Mouse (Mus musculus) cerebellum, adult 8-10 months (tissue): ENCODE data around the gene Tjap1.

ENCODE experiments used
- DNase-seq: peaks from one replicate; pipeline ENCODE4 v3.0.0; 2022

Gene Tjap1

DNA sequence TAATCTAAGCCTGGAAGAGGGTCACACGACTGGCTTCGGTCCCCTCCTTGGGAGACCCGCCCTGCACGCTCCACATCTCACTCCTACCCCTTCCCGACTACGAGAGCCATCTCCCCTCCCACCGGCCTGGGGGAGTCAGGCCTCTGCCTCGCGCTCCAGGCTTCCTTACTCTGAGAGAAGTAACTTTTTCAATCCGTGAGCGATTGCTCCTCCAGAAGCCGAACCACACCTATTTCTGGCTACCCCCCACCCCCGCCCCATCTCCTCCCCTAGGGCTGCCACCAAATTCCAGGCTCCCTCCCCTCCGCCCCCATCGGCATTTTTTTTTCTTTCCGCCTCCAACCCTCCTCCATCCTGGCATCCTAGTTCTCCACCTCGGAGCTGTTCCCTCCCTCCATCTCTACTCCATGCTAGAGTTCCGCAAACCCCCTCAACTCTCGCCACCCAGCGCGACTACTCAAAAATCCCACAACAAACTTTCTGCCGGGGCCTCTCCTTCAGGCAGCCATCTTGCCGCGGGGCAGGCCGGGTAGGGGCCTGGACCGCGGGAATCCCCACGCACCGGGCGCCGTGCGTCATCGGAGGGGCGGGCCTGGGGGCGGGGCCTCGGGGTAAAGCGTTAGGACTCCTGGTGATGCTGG is at the start of gene Tjap1:
Tjap1 (minus strand) TSS at position 544 of the 641 bp plus-strand sequence.
- peak; percentile 80 for DNase-seq

DNA sequence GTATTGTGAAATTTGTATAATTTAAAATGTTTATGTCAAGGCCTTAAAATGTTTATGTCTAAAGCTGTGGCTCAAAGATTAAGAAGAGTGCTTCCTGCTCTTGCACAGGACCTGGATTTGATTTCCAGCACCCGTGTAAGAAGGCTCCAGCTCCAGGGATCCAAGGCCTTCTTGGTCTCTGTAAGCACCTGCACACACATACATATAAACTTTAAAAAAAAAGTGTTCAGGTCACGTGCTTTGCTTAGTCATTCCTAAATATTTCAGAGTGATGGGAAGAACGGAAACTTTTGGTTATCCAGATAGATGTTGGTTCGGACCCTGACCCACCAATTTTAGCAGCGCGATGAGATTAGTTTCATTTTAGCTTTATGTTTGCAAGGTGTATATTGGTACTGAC is 45.9 kb upstream of the Tjap1 start:
- no peak for DNase-seq

DNA sequence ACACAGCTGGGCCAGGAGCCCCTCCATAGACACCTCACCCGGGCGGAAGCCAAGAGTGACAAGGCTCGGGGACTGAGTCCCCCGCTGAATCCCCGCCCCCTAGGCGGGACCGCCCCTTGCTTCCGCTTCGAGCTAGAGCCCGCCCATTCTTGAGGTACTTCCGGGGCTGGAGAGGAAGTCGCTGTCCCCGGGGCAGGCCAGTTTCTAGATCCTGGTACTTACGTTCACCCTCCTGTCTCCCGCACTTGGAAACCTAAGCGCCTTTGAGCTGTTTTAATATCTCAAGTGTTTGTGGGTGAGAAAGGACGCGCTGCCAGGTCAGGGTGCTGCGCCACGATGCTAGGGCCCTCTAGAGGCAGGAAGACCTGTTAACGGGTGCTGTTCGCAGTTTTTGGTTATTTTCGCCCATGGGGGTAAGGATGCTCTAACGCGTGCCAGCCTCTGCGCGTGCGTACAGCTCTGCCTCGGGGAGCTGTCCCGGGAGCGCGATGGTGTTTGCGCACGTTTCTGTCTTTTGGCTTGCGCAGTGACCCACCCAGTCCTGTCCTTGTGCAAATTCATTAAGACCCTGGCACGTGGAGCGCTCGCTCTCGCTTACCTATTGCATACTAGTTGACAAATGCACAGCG is 45.2 kb upstream of the Tjap1 start, which contains the start of gene Abcc10:
Abcc10 (minus strand) TSS at position 447 of the 629 bp plus-strand sequence.
- peak; percentile 95 for DNase-seq

DNA sequence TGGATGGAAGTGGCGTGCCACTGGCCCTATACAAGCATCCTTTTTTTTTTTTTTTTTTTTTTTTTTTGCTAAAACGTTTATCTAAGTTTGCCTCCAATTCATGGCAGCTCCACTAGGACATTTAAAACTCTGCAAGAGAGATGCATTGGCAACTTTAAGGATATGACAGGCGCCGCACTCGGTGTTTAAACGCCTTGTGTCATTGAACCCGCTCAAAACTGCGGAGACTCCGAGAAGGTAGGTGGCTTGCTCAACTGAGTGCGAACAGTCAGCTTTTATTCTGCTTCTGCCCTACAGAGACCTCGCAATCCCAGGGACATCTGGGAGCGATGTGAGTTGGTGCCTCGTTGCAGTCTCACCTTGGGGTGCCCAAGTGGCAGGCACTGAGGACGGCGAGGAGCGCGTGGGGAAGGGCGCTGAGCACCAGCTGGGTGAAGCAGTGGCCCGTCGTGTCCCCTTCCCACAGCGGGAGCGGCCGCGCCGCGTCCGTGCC is 44.6 kb upstream of the Tjap1 start:
- no peak for DNase-seq

DNA sequence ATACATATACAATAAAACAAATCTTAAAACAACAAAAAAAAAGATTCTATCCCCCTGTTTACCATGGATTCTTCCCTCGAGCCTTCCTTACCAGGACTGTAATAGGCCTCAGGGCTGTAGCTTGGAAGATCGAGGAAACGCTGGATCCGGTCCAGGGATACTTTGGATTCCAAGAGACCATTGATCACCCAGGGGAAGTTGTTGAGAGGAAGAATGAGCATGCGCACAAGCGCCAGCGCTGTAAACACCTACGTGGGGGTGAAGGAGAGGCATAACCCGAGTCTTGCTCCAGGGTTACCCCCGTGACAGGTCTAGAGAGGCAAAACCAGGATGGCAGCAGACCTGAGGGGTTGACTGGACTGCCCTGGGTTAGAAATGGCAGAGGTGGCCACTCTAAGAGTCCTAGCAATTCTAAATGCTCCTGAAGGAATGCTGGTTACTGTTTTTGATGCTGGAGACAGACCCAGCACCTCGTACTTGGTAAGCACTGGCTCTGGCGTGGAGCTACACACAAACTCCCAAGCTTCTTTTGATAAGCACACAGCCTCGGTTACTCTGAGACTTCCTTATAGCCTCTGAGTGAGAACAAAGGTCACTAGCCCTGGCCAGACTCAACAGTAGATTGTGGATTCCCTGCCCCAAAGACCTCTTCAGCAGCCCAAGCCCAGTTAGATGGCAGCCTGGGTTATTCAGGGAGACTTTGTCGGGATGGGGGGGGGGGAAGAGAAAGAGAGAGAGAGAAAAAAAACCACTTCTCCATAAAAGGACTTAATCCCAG is 39.4 kb upstream of the Tjap1 start:
- no peak for DNase-seq

DNA sequence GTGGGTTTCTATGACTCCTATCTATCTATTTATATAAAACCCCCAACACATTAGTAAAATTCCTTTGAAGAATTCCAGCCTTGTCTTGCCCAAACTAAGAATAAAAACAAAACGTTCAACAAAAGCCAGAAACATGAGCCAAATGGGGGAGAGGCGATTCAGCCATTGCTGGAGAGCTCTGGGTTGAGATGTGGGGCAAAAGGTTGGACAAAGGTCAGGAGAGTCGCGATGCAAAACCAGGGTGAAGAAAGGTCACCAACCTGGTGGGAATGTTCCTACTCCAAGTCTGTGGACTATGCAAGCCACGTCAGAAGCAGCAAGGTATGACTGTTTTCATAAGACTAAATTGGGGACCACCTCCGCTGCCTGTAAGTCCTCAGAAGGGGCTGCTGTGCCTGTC is 37.7 kb upstream of the Tjap1 start:
- DNase-seq: no peak

DNA sequence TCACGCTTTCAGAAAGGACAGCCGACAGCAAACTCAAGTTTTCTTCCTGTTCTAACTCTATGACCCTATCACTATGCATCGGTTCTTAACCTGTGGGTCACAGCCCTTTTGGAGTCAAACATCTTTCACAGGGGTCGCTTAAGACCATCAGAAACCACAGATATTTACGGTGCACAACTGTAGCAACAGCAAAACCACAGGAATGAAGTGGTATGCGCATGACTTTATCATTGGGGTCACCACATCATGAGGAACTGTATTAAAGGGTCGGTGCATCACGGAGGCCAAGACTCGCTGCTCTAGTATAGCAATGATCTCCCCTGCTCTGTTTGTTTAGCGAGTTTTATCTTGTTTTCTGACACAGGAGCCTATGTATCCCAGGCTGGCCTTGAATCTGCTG is 33.0 kb upstream of the Tjap1 start:
- no peak for DNase-seq

DNA sequence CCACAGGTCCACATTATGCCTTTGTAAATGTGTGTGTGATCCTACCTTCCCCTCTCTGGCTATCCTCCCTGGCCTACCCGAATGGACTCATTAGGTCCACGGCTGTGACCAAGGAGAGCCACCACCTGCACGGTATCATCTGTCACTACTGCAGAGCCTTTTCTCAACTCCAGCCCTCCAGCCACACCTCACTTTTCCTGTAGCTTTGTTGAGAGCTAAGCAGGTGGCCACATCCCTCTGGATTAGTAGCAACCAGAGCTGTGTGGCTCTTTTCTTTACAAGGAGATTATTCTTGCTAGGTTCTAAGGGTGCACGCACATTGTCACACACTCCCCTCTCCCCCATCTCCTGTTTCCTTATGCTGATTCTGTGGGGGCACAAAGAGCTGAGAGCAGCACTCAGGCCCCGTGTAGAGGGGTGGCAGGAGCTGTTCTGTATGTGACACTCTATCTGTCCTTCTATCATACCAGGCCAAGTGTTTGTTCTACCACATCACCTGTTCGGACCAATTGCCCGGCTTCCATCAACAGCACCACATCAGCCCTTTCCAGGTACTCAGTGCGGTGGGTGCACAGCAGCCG is 30.4 kb upstream of the Tjap1 start:
- no peak for DNase-seq

DNA sequence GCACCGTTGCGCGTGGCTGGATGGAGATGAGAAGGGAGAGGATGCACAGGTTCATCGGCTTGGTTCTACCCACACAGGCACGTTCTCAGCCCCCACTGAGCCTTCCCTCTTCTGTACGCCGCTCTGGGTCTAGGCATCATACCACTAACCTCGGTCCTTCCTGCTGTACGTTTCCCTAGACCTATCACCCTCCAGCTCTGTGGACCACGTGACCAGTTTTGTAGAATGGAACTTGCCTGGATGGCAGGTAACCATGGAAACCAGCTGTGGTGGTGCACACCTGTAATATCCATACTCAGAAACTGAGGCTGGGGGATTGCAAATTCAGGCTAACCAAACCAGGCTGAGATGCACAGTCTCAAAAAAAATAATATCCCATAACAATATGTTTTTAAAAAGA is 27.7 kb upstream of the Tjap1 start:
- DNase-seq: no peak

DNA sequence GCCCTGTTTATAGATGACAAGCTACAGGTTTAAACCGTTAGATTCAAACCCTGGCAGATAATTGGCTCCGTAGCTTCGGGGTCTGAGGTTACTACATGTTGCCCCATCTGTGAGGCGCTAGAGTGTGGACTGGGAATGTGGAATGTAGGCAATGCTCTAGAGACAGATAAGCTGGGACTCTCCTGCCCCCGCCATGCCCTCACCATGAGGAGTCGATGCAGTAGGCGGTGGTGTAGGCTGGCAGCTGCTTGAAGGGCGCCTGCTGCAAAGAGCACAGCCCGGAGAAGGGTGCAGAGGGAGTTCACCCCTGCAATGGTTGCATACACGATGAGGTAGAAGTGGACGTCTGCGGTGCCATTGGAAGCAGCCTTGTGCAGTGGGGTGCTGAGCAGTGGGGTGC is 27.0 kb upstream of the Tjap1 start:
- no peak for DNase-seq

DNA sequence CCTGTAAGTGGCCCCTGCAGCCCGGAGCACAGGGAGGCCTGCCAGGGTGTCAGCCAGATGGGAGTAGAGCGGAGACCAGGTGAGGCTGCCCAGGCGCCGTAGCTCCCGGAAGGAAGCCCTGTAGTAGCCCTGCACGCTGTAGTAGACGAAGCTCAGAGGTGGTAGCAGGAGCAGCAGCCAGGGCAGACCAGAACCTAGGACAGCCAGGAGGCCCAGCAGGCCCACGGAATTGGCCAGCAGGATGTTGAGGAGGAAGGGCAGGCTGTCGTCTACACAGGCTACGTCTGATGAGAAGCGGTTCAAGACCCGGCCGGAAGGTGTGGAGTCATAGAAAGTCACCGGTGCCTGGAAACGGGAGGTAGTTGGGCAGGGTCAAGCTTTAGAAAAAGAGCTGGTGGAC is 24.1 kb upstream of the Tjap1 start:
- no peak for DNase-seq

DNA sequence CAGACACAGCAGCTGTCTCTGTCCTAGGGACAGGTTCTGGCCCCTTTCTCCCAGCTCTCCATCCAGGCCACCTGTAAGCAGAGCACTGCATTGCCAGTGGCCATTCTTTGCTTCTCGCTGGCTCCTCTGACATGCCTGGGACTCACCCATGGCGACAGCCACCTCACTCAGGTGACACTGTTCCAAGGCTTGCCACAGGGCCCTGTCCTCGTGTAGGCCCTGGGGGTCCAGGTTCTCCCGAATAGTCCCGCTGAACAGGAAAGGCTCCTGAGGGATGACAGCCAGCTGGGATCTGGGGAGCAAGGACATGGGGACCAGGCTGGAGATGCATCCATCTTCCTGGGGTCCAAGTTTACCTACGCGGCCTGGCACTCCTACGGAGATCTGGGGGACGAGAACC is 21.4 kb upstream of the Tjap1 start:
- DNase-seq: no peak

DNA sequence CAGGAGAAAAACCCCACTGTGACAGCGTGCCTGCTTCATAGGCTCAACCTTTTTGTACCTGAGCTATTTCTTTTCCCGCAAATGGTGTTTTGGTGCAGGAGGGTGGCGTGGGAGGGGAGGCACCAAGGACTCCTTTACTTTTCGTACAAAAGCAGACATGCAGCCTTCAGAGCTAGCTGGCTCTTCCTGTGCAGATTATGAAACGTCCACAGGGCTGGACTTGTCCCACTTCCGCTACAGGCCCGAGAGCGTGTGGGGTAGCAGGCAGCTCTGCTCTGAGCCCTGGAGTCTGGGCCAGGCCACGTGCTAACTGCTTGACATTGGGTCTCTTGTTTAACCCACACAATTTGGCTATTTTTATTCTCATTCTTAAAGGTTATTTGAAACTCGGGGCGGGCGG is 19.1 kb upstream of the Tjap1 start:
- DNase-seq: no peak

DNA sequence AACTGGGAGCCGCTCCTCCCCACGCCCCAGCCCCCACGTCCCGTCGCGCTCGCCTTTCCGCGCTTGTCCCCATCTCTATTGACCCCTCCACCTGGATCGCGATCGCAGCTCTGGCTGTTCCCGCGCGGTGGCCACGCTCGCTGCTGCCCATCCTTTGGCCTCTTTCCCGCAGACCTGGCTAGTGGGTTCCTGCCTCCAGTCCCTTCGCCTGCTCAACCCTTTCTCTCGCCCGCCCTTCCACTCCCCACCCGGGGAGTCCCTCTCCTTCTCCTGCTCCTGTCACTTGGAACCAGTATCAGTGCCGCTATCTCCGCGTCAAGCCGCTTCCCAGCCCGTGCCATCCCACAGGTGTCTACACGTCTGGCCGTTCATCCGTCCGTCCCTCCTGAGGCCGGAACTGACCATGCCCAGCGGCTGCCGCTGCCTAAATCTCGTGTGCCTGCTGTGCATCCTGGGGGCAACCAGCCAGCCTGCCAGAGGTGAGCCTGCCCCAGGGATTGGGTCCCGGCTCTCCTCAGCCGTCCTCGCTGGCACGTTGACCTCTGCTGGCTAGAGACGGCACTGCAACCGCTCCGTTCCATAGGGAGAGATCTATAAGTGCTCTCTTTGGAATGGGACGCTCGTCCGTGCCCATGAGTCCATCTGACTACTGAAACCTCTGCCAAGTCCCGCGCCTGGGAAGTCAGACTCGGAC is 15.5 kb upstream of the Tjap1 start:
- DNase-seq: peak; percentile 84

DNA sequence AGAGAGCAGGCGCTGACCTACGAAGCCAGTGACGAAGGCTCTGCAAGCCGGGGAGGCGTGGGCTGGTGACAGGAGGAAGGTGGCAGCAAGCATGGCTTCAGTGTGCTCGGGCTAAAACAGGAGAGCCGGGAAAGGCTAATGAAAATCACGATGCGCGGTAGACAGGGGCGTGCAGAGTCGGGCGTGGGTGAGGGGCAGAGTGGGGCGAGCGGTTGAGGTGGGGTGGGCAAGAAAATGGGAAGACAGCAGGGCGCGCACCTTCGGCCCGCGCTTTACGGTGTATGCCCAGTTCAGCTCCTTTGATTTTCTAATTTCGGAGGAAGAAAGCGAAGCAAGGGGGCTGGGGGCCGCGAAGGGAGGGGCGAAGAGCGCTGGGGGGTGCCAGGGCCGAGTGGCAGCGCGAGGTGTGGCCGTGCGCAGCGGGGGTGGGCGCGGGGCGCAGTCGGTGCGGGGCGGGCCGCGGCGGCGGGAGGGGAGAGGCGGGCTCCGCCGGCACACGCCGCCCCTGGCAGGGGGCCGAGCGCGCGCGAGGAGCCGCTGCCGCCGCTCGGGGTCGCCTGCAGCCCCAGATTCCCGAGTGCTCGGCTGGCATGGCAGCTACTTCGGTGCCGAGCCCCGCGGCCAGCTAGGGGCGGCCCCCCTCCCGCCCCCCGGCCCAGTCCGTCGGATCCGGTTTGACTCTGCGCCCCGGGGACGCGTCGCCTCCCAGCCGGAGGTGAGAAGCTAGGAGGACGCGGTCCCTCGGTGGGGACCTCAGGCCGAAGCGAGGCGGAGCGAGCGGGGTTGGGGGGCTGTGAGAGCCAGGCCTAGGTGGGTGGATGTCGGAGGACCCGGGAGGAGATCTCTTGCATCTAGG is 14.8 kb upstream of the Tjap1 start, which contains the start of gene Dlk2:
Dlk2 (plus strand) TSS at position 58 of the 856 bp plus-strand sequence.
- DNase-seq: no peak

DNA sequence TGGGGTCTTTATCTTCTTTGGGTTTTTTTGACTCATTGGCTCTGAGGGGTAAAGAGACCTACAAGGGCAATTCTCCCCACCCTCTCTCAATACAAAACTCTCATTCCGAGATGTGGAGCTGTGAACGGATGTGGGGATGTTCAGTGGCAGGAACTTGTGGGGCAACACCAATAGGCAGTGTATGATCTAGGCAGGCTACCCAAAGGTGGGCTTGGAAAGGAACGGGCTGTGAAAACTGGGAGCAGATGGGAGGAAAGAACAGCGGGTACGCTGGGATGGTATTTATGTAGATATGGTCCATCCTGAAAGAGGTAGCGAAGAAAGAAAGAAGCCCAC is 14.2 kb upstream of the Tjap1 start:
- no peak for DNase-seq

DNA sequence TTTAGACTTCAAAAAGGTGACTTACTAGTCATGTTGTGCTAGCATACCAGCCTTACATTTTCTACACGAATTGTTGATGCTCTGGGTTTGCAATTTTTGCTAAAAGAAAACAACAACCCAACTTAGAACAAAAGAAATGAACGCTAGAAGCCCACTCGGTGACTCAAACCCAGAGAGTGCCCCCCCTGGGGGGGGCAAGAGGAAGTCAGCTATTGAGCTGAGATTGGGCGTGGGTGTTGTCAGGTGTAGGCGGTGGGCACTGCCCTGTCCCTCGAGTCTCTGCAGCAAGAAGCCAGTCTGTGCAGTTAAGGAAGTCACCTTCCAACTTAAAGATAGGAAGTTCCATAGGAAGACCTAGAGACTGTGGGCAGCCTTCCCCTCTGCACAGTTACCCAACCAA is 13.8 kb upstream of the Tjap1 start:
- no peak for DNase-seq

DNA sequence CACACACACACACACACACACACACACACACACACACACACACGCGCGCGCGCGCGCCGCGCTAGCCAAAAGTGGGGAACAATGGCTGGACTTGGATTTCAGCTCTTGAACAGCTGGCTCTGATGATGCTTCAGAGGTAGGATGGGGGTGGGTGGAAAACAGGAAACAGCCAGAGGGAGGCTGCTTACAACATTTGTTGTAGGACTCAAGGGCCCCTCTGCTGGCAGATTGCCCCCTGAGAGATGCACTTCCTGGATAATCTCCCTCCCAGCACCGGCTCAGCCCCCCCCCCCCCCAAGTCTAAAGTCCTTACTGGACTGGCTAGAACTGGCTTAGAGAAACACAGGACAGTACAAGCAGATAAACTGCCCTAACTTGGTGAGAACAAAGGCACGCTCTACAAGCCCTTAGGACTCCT is 4.9 kb upstream of the Tjap1 start:
- DNase-seq: no peak

DNA sequence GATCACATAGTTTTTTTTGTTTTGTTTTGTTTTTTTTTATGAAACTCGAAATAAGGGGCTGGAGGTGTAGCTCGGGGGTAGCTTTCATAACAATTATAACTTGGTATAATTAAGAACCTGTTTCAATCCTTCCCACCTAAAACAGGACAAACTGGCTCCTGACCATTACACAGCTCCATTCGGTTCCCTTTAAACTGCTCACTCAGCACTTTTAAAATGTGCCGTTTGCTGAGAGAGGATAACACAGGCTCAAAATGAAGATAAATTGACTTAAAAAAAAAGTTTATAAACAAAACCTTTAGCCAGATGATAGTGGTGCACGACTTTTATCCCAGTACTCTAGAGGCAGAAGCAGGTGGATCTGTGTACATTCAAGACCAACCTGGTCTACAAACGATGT is 2.6 kb upstream of the Tjap1 start:
- DNase-seq: no peak

DNA sequence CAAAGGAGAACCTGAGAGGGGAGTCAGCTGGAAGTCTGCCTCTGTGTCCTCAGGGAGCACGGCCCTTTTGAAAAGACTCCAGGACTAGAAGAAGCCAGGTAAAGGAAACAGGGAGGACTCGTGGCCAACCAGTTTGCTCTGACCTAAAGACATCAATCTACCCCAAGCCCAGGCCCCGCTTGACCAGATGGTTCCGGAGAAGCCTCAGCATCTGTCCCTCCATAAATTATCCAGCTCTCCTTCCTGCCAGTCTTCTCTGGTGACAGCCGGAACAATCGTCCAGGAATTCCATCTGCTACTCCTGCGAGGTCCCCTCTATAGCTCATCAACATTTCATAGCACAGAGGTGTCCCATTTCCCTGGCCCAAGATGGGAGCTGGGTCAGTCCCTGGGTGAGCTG is 1.8 kb upstream of the Tjap1 start:
- DNase-seq: no peak

DNA sequence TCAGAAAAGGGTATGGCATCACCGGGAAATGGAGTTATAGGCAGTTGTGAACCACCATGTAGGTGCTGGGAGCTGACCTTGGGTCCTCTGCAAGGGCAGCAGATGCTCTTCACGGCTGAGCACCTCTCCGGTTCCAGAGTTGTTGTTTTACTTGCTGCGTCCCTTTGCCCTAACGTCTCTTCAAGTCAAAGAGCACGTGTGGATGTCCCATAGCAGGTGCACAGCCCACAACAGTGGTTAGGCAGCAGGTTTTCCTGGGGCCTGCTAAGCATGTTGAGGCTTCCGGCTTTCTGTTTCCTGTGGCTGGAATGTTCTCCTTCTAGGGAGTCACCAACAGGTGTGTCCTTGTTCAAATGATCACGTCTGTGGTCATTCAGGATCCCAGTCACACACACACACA is 1.1 kb upstream of the Tjap1 start:
- no peak for DNase-seq

DNA sequence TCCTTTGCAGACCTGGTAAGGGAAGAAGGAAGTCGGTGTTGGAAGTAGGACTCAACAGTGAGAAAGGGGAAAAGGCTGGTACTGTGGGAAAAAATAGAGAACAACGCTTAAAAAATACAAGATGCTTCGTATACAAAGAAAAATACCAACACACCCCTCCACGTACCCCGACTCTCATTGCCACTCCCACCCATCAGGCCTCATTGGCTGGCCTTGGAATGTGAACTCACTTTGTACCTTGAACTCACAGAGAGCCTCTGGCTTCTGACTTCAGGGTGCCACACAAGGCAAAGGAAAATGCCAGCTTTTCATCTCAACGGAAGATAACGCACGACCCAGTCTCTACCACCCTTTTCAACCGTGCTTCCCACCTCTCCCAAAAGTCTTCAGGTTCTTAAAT is 314 bp upstream of the Tjap1 start:
- DNase-seq: no peak
